Mouse (Mus musculus): Measurements from ENCODE around the gene 2210016L21Rik. TPM values are rescaled to one million over a fixed set of nuclear protein-coding genes. Genes with fewer than 3 reads are reported as not detected.

Gene 2210016L21Rik
- polyA plus RNA-seq, 1 experiment from 2014 or later, result 132 TPM

DNA sequence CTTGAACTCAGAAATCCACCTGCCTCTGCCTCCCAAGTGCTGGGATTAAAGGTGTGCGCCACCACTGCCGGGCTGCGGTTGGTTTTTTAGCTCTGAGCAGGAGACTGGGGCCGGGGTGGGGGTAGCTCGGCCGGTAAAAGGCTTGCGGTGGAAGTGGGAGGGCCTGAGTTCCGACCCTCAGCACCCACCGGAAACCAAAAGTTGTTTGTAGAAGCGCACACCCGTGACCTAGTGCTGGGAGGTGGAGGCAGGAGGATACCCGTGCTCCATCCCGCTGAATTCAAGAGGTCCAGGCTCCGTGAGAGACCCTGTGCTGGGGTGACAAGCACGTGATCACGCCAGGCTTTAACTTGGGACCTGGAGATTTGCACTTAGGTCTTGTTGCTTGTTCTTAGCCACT is 54.5 kb downstream of the 2210016L21Rik start:
- Histone ChIP-seq H3K4me1 (replicated peaks) (no peaks in the 10 kb centered on the region), H3K36me3 (no peaks in the 10 kb centered on the region), H3K4me3 (no peak overlapping the region), H3K27ac (replicated peaks) (no peak overlapping the region), H3K27me3 (no peaks in the 10 kb centered on the region), H3K9ac (no peak overlapping the region), H3K9me3 (no peaks in the 10 kb centered on the region), H3K4me2 (no peak overlapping the region)
- 81% methylated on average over 16 of the region's 16 CpGs for WGBS
- ATAC-seq (ENCODE audit: low FRiP score, low read depth), result no peak

DNA sequence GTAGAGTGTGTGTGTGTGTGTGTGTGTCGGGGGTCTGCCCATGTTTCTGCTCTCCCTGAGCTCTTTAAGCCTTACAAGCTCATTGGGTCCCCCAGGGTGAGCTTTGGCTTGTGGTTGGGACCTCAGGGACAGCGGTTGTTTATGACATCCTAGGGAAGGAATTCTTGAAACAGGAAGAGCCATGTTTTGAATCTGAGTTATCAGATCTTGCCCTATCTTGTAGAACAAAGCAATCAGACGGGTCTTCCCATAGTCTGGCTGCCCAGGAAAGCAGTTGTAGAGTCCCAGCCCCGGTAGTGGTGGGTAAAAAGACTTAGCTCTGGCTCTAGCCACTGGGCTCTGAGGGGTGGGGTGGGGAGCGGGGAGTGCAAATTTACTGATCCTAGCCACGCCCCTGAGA is 55.4 kb downstream of the 2210016L21Rik start:
- ATAC-seq (ENCODE audit: low FRiP score, low read depth), result no peak
- WGBS, result 82% methylated on average over 6 of the region's 6 CpGs
- Histone ChIP-seq H3K4me3 (no peak overlapping the region), H3K4me1 (replicated peaks) (no peaks in the 10 kb centered on the region), H3K27me3 (no peaks in the 10 kb centered on the region), H3K27ac (replicated peaks) (no peak overlapping the region), H3K9ac (no peak overlapping the region), H3K4me2 (no peak overlapping the region), H3K36me3 (no peaks in the 10 kb centered on the region), H3K9me3 (no peaks in the 10 kb centered on the region)

Other genes starting within 250 kb of the 2210016L21Rik start
- 13.3 and 18.6 TPM in 2 replicates for gene Tchp, start 234.4 kb upstream of the 2210016L21Rik start, polyA plus RNA-seq (2015; fragmentation: Nextera tagmentation; extraction: Ambion mirVana)
- gene Ankrd13a, start 167.5 kb upstream of the 2210016L21Rik start, polyA plus RNA-seq (2015; fragmentation: Nextera tagmentation; extraction: Ambion mirVana), result 35.8 and 36.2 TPM in 2 replicates
- gene Git2, start 166.6 kb upstream of the 2210016L21Rik start, polyA plus RNA-seq (2015; fragmentation: Nextera tagmentation; extraction: Ambion mirVana), result 51.2 and 52.8 TPM in 2 replicates
- 266 and 286 TPM in 2 replicates for gene 1500011B03Rik, start 118.7 kb upstream of the 2210016L21Rik start, polyA plus RNA-seq (2015; fragmentation: Nextera tagmentation; extraction: Ambion mirVana)
- not detected in 2 replicates for gene 4930519G04Rik, start 88.5 kb upstream of the 2210016L21Rik start, polyA plus RNA-seq (2015; fragmentation: Nextera tagmentation; extraction: Ambion mirVana)
- 2.6 and 2.7 TPM in 2 replicates for gene Gm9936, start 83.5 kb upstream of the 2210016L21Rik start, polyA plus RNA-seq (2015; fragmentation: Nextera tagmentation; extraction: Ambion mirVana)
- 5.0 and 7.2 TPM in 2 replicates for gene Oasl2, start 45.2 kb upstream of the 2210016L21Rik start, polyA plus RNA-seq (2015; fragmentation: Nextera tagmentation; extraction: Ambion mirVana)
- 0.18 and 0.96 TPM in 2 replicates for gene Oasl1, start 18.9 kb upstream of the 2210016L21Rik start, polyA plus RNA-seq (2015; fragmentation: Nextera tagmentation; extraction: Ambion mirVana)
- 0.10 TPM in 1 of 2 replicates, not detected in the other for gene Hnf1a, start 28.9 kb downstream of the 2210016L21Rik start, polyA plus RNA-seq (2015; fragmentation: Nextera tagmentation; extraction: Ambion mirVana)
- 43.9 and 46.1 TPM in 2 replicates for gene Sppl3, start 69.0 kb downstream of the 2210016L21Rik start, polyA plus RNA-seq (2015; fragmentation: Nextera tagmentation; extraction: Ambion mirVana)
- gene Gm10401, start 156.1 kb downstream of the 2210016L21Rik start, polyA plus RNA-seq (2015; fragmentation: Nextera tagmentation; extraction: Ambion mirVana), result 39.1 and 39.3 TPM in 2 replicates
- gene Acads, start 177.2 kb downstream of the 2210016L21Rik start, polyA plus RNA-seq (2015; fragmentation: Nextera tagmentation; extraction: Ambion mirVana), result 21.6 and 23.1 TPM in 2 replicates
- 36.9 and 38.0 TPM in 2 replicates for gene Unc119b, start 192.8 kb downstream of the 2210016L21Rik start, polyA plus RNA-seq (2015; fragmentation: Nextera tagmentation; extraction: Ambion mirVana)
- gene Mlec, start 216.0 kb downstream of the 2210016L21Rik start, polyA plus RNA-seq (2015; fragmentation: Nextera tagmentation; extraction: Ambion mirVana), result 30.6 and 33.6 TPM in 2 replicates